Mouse (Mus musculus): Measurements from ENCODE around the gene Cpeb2. TPM values are rescaled to one million over a fixed set of nuclear protein-coding genes. Genes with fewer than 3 reads are reported as not detected.

Gene Cpeb2
- polyA plus RNA-seq, 1 experiment, result 4.2 TPM

- TF ChIP-seq POLR2A (IDR thresholded peaks at IDR 0.05; ENCODE audit: control insufficient read depth, extremely low read depth, insufficient read depth, low read length, poor library complexity) (no peak), CTCF (IDR thresholded peaks at IDR 0.05; ENCODE audit: borderline replicate concordance, control insufficient read depth, extremely low read depth, insufficient read depth, low read length, poor library complexity) (no peak)
- Histone ChIP-seq H3K27ac (ENCODE audit: control insufficient read depth, insufficient read depth, low read length) (no peak overlapping the region), H3K27me3 (ENCODE audit: control insufficient read depth, insufficient read depth, low read length) (no peaks in the 10 kb centered on the region), H3K36me3 (ENCODE audit: control insufficient read depth, insufficient read depth, low read length) (no peaks in the 10 kb centered on the region), H3K4me1 (replicated peaks; ENCODE audit: control insufficient read depth, insufficient read depth, low read length) (no peaks in the 10 kb centered on the region), H3K4me3 (ENCODE audit: control insufficient read depth, insufficient read depth, low read length) (no peak overlapping the region)
- 21% methylated on average over 3 of the region's 3 CpGs for WGBS
- DNase-seq, result no peak
Measured at GRCm38 (mm10) chr5:43300979-43301378, 68.0 kb downstream of the Cpeb2 start.

- Histone ChIP-seq H3K36me3 (ENCODE audit: control insufficient read depth, insufficient read depth, low read length) (no peaks in the 10 kb centered on the region), H3K4me3 (ENCODE audit: control insufficient read depth, insufficient read depth, low read length) (no peak overlapping the region), H3K27me3 (ENCODE audit: control insufficient read depth, insufficient read depth, low read length) (no peaks in the 10 kb centered on the region), H3K4me1 (replicated peaks; ENCODE audit: control insufficient read depth, insufficient read depth, low read length) (no peaks in the 10 kb centered on the region), H3K27ac (ENCODE audit: control insufficient read depth, insufficient read depth, low read length) (no peak overlapping the region)
- WGBS, result 51% methylated on average over 1 of the region's 1 CpGs
- no peak for TF ChIP-seq POLR2A (IDR thresholded peaks at IDR 0.05; ENCODE audit: control insufficient read depth, extremely low read depth, insufficient read depth, low read length, poor library complexity)
- no peak for TF ChIP-seq CTCF (IDR thresholded peaks at IDR 0.05; ENCODE audit: borderline replicate concordance, control insufficient read depth, extremely low read depth, insufficient read depth, low read length, poor library complexity)
- DNase-seq, result no peak
Measured at GRCm38 (mm10) chr5:43303504-43303903, 70.5 kb downstream of the Cpeb2 start.

DNA sequence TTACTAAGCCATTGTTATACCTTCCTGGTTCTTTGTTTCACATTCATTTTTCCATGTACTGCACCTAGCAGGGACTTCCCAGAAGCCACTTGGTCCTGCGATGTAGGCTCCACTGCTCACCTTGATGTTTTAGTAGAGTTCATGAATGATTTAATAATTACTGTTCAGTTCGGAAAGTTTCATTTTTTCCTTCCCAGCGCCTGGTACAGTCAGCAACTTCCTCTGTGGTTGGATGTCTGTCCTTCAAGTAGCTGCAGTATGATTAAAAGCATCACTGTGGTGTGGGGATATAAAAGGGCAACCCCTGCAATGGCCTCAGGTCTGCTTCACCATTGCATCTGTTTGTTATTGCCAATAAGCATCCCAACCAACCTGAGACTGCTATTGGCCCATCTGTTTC is 72.5 kb downstream of the Cpeb2 start:
- no peaks in the 10 kb centered on the region for H3K4me1 ChIP-seq (replicated peaks; ENCODE audit: control insufficient read depth, insufficient read depth, low read length)
- no peaks in the 10 kb centered on the region for H3K27me3 ChIP-seq (ENCODE audit: control insufficient read depth, insufficient read depth, low read length)
- no peak overlapping the region for H3K4me3 ChIP-seq (ENCODE audit: control insufficient read depth, insufficient read depth, low read length)
- TF ChIP-seq CTCF (IDR thresholded peaks at IDR 0.05; ENCODE audit: borderline replicate concordance, control insufficient read depth, extremely low read depth, insufficient read depth, low read length, poor library complexity), result no peak
- 21% methylated on average over 3 of the region's 3 CpGs for WGBS
- no peak overlapping the region for H3K27ac ChIP-seq (ENCODE audit: control insufficient read depth, insufficient read depth, low read length)
- no peak for DNase-seq
- H3K36me3 ChIP-seq (ENCODE audit: control insufficient read depth, insufficient read depth, low read length), result no peaks in the 10 kb centered on the region

- DNase-seq, result no peak
- Histone ChIP-seq H3K27me3 (ENCODE audit: control insufficient read depth, insufficient read depth, low read length) (no peaks in the 10 kb centered on the region), H3K27ac (ENCODE audit: control insufficient read depth, insufficient read depth, low read length) (no peak overlapping the region), H3K4me1 (replicated peaks; ENCODE audit: control insufficient read depth, insufficient read depth, low read length) (no peaks in the 10 kb centered on the region), H3K36me3 (ENCODE audit: control insufficient read depth, insufficient read depth, low read length) (no peaks in the 10 kb centered on the region), H3K4me3 (ENCODE audit: control insufficient read depth, insufficient read depth, low read length) (no peak overlapping the region)
- 85% methylated on average over 4 of the region's 4 CpGs for WGBS
- TF ChIP-seq POLR2A (IDR thresholded peaks at IDR 0.05; ENCODE audit: control insufficient read depth, extremely low read depth, insufficient read depth, low read length, poor library complexity) (no peak), CTCF (IDR thresholded peaks at IDR 0.05; ENCODE audit: borderline replicate concordance, control insufficient read depth, extremely low read depth, insufficient read depth, low read length, poor library complexity) (no peak)
Measured at GRCm38 (mm10) chr5:43309961-43310360, 77.0 kb downstream of the Cpeb2 start.

GRCm38 (mm10) chr5:43324311-43324862 is 91.4 kb downstream of the Cpeb2 start:
- Histone ChIP-seq H3K27me3 (ENCODE audit: control insufficient read depth, insufficient read depth, low read length) (no peaks in the 10 kb centered on the region), H3K4me1 (replicated peaks; ENCODE audit: control insufficient read depth, insufficient read depth, low read length) (no peaks in the 10 kb centered on the region), H3K27ac (ENCODE audit: control insufficient read depth, insufficient read depth, low read length) (no peak overlapping the region), H3K4me3 (ENCODE audit: control insufficient read depth, insufficient read depth, low read length) (no peak overlapping the region), H3K36me3 (ENCODE audit: control insufficient read depth, insufficient read depth, low read length) (no peaks in the 10 kb centered on the region)
- TF ChIP-seq POLR2A (IDR thresholded peaks at IDR 0.05; ENCODE audit: control insufficient read depth, extremely low read depth, insufficient read depth, low read length, poor library complexity) (no peak), CTCF (IDR thresholded peaks at IDR 0.05; ENCODE audit: borderline replicate concordance, control insufficient read depth, extremely low read depth, insufficient read depth, low read length, poor library complexity) (no peak)
- DNase-seq, result no peak
- 97% methylated on average over 3 of the region's 3 CpGs for WGBS

GRCm38 (mm10) chr5:43325561-43325960 is 92.6 kb downstream of the Cpeb2 start:
- Histone ChIP-seq H3K4me3 (ENCODE audit: control insufficient read depth, insufficient read depth, low read length) (no peak overlapping the region), H3K36me3 (ENCODE audit: control insufficient read depth, insufficient read depth, low read length) (no peaks in the 10 kb centered on the region), H3K27ac (ENCODE audit: control insufficient read depth, insufficient read depth, low read length) (no peak overlapping the region), H3K27me3 (ENCODE audit: control insufficient read depth, insufficient read depth, low read length) (no peaks in the 10 kb centered on the region), H3K4me1 (replicated peaks; ENCODE audit: control insufficient read depth, insufficient read depth, low read length) (no peaks in the 10 kb centered on the region)
- TF ChIP-seq CTCF (IDR thresholded peaks at IDR 0.05; ENCODE audit: borderline replicate concordance, control insufficient read depth, extremely low read depth, insufficient read depth, low read length, poor library complexity) (no peak), POLR2A (IDR thresholded peaks at IDR 0.05; ENCODE audit: control insufficient read depth, extremely low read depth, insufficient read depth, low read length, poor library complexity) (no peak)
- 92% methylated on average over 4 of the region's 4 CpGs for WGBS
- no peak for DNase-seq

- H3K4me1 ChIP-seq (replicated peaks; ENCODE audit: control insufficient read depth, insufficient read depth, low read length), result no peaks in the 10 kb centered on the region
- no peak overlapping the region for H3K27ac ChIP-seq (ENCODE audit: control insufficient read depth, insufficient read depth, low read length)
- H3K36me3 ChIP-seq (ENCODE audit: control insufficient read depth, insufficient read depth, low read length), result no peaks in the 10 kb centered on the region
- no peak overlapping the region for H3K4me3 ChIP-seq (ENCODE audit: control insufficient read depth, insufficient read depth, low read length)
- DNase-seq, result no peak
- 84% methylated on average over 4 of the region's 4 CpGs for WGBS
- no peak for TF ChIP-seq CTCF (IDR thresholded peaks at IDR 0.05; ENCODE audit: borderline replicate concordance, control insufficient read depth, extremely low read depth, insufficient read depth, low read length, poor library complexity)
- no peak for TF ChIP-seq POLR2A (IDR thresholded peaks at IDR 0.05; ENCODE audit: control insufficient read depth, extremely low read depth, insufficient read depth, low read length, poor library complexity)
- no peaks in the 10 kb centered on the region for H3K27me3 ChIP-seq (ENCODE audit: control insufficient read depth, insufficient read depth, low read length)
Measured at GRCm38 (mm10) chr5:43328579-43328978, 95.6 kb downstream of the Cpeb2 start.

Data from thymus, adult 2 months (tissue).